Mouse (Mus musculus) mouse trophoblast stem cell (cell line): ENCODE data around the gene Mef2d.

Experiments used
- in situ Hi-C, 2 experiments: fragments of 300-500 bp; cut with MseI, MboI; formaldehyde crosslinking; loops; 2 replicates in 1 of 2; 3 replicates in 1 of 2; pipeline ENCODE4 v1.15.1; 2025

The Mef2d gene

DNA sequence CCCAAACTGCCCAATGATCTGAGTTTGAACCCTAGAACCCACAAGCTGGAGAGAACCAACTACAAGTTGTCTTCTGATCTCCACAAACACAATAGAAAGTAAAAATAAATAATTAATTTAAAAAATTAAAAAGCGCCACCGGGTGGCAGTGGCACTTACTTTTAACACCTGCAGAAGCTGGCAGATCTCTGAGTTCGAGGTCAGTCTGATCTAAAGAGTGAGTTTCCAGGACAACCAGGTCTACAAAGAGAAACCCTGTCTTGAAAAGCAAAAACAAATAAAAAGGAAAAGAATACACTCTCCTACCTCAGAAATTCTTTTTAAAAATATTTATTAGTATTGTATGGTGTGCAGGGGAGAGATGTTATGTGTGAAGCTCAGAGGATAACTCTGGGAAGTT, 4.4 kb upstream of the Mef2d start:
- in situ Hi-C loops: no loop called here

DNA sequence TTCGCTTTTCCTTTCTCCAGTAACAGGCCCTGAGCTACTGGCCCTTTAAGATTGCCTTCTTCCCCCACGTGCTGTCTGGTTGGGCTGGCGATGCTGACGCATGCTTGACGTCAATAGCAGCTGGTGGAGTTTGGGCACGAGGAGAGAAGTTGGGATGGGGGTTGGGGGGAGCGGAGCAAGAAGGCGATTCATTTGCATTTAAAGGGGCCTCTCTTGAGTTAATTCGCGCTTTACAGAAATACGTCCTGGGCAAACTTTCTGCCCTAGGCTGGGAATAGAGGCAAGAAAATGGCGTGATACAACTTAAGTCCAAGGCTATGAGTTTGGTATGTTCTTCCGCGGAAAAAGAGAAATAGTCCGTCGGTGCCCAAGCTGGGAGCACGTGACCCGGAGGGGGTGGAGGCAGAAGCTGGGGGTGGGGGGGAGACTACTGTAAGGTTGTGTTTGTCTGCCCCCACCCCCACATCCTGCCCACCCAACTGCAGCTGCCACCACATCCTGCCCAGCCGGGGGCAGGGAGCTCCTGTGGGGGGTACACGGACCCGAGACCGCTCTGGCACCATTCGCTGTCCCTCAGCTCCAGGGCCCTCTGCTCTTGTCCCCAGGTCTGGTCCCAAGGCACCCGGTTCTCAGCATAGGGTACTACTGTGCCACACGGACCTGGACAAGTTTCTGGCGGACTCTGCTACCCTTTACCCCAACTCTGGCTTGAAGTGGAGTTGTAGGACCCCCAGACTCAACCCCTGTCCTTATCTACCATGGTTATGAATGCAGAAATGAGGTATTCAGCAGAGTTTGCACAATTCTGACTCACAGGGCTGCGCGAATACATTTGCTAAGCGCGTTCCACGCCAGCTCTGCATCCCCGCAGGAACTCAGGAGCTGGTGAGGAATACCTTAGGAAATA, 3.6 kb upstream of the Mef2d start:
- in situ Hi-C loops: no loop called here

DNA sequence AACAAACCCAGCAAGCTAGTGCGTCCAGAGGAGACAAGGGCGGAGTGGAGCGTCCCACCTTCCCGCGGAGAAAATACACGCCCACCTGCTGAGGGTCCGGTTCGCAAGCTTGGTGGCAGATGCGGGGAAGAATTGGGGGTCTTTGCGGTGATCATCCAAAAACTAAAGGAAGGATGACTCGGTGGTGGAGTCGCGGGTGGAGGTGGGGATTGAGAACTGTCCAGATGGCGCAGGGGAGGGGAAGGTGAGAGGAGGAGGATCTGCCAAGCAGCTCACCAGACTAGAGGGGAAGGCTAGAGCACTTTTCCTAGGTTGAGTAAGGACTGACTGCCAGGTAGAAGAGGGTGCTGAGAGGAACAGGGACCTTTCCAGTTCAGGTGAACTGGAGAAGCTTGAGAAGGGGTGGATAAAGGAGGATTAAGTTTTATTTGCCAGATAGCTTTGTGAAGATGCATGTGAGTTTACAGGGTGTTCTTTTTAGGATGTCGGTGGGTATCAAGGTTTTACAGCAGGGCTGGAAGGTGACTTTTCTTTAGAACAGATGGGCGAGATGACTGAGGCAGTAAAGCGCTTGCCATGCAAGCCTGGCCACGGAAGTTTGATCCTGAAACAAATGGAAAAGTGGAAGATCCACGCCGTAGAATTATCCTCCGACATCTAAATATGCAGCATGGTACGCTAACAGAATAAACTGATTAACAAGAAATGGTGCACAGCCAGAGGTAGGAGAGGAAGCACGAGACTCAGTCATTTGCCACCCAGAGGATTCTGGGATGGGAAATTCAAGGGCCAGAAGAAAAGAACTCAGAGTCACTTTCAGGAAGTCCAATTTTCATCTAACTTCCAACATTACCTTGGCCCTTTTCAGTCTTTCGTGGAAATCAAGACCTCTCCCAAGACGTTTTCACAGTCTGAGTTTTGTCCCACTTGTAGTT, 2.7 kb upstream of the Mef2d start:
- in situ Hi-C loops: no loop called here

DNA sequence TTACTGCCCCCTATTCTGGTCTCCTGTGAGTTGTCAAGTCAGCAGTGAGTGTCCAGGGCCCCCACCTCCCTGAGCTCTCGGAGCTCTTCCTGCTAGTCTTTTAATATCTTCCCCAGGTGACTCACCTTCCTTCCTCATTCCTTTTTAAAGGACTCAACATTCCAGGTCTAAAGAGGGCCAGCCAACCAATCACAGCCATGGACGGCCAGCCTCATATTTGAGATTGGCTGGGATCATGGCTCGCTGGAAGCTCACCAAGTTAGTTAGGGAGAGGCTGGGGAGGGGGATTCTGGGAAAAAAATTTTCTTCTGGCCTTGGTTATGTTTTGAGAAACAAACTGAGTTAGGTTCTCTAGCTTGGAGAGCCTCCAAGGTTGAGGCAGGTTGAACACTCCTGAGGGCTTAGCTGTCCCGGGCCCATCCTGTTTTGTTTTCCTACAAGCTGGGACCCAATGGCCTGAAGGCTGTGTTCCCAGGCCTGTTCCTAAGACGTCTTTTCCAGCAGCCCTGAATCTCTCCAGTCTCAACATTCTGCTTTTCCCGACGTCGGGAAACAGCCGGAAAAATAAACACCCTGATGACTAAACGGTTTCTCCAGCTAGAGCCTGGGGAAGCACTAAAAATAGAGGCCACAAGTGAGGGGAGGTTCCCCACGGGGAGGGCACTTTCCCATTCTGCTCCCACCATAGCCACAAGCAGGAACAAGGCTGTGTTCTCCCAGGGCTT, 1.8 kb upstream of the Mef2d start:
- in situ Hi-C loops: no loop called here

DNA sequence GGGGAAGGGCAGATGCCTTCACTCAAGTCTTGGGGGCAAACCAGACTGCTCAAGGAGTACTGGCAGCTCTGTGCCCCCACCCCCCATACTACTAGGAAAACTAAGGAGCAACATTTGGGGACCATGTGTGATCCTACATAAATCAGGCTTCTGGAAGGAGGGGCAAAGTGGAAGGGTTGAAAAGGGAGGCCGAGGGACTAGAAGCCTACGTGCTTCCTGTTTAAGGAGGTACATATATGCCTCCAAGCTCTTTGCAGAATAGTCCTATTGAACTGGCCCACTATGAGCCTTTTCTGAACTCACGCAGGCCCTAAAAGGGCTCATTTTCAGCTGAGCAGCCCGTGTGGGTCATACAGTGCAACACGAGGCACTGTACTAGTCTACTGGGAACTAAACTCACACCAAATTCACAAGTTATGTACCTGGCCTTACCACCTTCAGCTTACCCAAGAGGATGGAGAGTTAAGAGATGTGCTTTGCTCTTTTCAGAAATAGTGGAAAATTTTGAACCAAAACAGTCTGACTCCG, 1.2 kb upstream of the Mef2d start:
- in situ Hi-C loops: no loop called here

DNA sequence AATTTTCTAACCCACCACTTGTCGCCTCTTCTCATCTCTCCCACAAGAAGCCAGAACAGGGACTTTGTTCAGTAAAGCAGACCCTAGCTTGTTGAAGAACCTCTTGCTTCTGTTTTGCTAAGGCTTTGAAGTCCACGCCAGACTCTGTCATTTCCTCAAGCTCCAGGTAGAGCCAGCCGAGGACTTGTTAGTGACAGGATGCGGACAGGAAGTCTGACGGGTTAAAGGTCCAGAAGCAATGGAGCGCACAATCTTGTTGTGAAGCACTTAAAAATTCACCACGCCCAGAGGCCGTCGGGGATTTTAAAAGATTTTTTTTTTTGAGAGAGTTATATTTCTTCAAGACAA, 759 bp upstream of the Mef2d start:
- in situ Hi-C loops: no loop called here

DNA sequence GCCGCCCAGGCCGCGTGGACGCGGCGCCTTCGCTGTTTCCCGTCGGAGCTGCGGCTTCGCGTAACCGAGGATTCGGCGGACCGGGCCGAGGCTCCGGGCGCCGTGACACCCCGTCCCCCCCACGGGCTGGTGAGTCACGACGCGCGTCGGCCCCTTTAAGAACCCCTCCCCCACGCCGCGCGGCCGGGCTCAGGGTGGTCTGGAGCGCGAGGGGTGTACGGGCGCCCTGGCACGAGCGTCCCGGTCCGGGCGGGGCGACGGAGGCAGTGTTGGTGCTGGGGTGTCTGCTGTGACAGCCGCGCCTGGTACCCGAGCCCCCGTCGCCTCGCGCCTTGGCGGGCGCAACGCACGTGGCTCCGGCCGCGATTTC, 359 bp downstream of the Mef2d start:
- in situ Hi-C loops: no loop called here

DNA sequence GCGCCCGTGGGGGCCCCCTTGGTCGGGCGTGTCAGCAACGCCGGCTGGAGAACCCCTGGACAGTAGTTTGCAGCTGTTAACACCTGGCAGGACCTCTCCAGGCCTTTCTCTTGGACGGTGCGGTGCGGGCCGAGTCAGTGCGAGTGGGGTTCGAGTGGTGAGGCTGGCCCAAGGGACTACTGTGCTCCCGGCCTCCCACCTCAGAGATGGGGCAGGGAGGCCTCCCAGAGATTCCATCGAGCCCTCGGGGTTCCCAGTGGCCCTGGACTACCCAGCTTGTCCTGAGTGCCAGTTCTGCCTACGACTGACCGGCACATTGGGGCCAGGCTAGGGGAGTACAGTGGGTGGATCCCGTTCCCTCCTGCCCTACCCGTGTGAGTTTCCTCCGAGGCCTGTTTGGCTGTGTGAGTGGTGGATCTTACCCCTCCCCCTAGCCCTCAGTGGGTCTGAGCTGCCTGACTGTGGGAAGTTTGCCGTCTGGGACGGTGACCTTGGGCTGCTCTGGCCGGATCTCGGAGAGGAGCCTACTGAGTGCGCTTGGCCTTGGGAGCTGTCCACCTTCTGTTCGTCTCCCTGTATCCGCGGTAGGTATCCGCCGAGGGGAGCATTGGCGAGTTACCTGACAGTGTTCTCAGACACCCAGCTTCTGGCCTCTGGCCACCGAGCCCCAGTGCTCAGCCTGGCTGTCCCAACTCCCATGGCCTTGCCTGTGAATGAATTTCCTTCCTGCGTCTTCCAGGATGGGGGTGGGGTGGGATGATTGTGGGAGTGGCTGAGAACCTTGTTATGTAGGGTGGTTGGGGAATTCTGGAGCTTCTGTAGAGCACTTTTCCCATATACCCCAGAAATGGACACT, 972 bp downstream of the Mef2d start:
- in situ Hi-C loops: no loop called here

DNA sequence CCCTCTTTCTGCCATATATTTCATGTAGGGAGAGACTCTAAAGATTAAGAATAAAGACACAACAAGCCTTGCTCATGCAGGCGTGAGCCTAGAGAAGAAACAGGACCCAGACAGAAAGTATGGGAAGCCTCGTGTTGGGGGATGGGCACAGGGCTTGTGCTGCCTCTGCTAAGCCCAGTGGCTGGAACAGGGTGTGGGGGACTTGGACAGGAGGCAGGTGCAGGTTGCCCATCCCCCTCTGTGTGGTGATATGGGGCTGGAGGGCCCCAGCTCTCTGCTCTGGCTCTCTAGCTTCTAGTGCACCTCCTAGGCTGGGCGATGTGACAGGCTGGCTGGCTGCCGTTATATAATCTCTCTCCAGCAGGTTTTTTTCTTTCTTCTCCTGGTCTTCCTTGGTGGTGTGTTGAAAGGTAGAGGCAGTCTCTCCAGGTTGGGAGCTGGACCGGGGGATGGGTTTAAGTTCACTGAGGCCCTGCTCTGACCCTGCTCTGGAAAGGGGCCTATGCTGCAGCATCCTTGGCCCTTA, 1.9 kb downstream of the Mef2d start:
- in situ Hi-C loops: no loop called here

DNA sequence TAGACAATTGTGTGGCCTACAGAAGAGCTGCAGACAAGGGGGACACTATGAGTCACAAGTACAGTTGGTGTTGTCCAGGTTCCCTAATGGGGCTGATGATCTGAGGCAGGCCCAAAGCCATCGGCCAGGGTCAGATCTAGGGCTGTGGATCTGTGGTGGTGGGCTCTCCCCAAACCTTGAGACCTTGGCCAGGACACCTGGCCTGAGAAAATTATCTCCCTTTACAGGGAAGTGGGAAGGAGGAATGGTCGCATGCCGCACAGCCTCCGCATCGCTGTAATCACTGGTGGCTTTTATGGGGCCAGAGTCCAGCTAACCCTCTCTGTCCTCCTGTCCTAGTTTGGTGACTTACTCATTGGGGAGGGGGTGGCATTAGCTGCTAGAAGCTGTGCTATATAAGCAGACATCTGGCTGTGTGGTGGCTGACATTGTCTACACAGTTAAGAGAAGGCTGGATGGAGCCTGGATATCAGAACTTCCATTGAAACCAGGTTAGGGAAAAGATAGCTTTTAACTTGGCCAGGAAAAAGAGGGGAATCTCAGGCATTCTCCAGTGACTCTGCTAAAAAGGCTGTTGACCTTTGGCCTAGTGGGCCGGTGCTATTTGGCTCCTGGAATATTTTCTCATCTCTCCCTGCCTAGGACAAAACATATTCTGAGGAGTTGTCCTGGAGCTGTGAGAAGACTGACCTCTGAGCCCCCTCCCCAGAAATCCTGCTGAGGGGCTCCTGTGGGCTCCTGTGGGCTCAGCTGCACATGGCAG, 2.7 kb downstream of the Mef2d start:
- in situ Hi-C loops: no loop called here

DNA sequence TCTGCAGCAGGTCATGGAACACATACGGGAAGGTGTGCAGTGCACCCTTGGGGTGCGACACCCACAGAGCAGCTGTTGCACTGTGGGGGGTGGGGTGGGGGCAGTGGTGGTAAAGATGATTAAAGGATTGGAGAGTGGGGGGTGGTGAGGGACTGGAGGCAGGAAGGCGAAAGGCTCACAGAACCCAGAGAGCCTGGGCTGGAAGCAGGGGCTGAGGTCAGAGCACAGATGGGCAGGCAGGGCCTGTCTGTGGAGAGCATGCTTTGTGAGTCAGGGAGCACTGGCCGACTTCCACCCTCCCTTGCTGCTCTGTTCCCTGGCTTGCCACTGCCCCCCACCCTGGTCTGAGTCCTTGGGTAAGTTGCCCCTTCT, 3.2 kb downstream of the Mef2d start:
- in situ Hi-C loops: no loop called here

DNA sequence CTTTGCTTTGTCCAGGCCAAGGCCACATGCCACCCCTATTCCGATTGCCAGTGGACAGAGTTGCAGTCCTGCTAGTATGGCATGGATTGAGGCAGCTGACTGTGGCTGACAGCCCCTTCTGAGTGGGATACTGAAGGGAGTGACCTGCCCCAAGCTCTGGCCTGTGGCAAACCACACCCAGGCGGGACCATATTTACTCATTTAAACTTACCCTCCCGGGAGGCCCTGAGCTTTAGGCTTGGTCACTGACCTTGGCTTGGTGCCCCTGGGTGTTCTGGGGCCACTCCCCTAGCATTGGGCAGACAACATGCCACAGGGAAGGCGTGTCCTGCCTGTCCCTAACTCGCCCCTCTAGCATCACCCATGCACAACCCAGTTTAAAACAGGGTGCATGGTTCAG, 3.8 kb downstream of the Mef2d start:
- in situ Hi-C loops: no loop called here

DNA sequence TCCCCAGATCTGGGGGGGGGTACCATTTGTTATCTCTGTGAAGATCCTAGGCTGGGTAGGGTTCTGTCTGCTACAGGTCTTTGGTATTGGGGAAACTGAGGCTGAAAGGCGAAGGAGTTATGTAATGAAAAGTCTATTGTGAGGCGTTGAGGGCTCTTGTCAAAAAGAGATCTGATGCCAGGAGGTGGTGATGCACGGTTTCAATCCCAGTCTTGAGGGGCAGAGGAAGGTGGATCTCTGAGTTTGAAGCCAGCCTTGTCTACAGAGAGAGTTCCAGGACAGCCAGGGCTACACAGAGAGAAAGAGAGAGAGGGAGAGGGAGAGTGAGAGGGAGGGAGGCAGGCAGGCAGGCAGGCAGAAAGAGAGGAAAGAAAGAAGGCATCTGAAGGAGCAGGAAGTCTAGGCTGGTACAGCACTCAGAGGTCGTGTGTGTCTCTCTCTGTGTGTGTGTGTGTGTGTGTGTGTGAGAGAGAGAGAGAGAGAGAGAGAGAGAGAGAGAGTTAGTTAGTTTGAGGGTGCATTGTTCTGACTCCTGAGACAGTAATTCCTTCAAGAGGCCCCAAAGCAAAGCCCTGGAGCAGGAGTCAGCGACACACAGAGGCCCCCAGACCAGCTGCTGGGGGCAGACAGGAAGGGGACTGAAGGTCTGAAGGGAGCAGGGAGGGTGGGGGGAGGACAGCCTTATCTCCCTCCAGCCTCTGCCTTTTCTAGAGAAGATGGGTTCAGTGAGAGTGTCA, 4.4 kb downstream of the Mef2d start:
- in situ Hi-C loops: no loop called here

DNA sequence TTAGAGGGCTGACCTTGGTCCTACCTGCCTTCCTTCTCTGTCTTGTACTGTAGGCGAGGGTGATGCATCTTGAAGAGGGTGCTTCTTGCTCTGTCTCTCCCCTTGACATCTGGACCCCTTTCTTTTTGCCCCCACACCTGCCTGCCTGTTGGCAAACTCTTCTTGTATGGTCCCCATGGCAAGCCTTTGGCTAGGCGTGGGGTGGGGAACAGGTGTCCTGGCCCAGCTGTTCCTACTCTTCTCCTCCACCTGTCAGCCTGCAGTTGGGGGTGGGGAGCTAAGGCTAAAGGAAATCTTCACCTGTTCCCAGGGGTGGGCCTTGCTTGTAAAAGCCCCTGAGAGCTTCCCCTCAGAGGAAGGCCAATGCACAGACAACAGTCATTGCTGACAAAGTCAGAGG, 5.3 kb downstream of the Mef2d start:
- in situ Hi-C loops: no loop called here

DNA sequence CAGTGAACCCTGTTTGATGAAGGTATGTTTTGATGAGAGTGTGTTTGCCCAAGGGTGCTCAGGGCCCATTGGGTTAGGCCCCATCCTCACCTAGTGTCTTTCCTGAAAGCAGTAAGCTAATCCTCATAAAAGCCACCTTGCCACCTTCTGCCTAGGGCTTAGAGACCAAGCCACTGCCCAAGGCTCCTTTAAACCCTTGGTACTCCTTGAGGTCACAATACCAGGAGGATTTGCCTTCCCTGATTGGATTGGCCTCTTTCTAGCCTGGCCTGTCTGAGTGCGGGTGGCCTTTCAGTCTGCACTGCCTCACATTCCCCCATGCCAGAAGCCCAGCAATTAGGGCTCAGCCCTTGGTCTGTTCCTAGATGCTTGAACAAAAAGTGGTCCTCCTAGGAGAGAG, 5.7 kb downstream of the Mef2d start:
- in situ Hi-C loops: no loop called here

DNA sequence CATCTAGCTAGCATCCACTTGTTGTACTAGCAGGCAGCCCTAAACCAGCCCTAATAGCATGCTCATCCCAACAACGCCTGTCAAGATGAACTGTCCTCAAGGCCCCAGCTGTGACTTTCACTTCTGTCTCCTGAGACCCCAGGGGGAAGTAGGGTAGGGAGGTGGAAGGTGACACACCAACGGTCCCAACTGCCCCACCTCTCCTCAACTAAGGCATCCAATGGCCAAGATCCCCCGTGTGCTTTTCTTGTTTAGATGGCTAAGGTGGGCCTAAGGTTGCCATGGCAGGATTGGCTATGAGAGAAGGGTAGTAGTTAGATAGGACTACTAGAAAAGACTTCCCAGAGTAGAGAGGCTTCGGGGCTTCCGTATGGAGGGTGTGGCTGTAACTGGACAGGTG, 6.2 kb downstream of the Mef2d start:
- in situ Hi-C loops: no loop called here

DNA sequence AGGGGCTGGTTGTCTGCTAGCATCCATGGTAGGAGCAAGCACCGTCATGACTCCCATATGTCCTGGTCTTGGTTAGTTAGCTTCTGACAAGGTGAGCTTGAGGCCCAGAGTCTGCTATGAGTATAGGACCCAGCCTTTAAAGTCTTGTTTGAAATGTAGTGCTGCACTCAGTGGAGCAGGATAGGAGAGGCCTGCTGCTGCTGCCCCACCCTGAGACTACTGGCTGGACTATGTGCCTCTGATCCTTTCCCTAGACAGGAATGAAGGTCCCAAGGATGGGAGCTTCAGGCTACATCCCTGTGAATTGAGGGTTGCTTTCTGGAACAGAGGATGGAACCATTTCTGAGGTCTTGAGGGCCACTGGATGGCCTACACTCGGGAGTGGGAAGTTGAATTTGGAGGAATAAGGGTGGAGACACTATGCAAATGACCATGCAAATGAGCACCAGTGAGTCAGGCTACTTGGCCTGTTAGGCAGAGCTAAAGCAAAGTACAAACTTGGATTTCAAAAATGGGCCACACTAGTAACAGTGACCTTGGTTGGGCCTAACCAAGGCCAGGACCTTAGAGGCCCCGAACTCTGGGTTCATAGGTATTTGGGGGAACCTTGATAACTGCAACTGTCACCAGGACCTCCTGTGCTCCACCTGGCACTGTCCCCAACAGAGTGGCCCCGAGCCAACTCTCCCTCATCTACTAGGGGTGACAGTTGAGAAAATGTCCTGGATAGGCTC, 6.8 kb downstream of the Mef2d start:
- in situ Hi-C loops: no loop called here

DNA sequence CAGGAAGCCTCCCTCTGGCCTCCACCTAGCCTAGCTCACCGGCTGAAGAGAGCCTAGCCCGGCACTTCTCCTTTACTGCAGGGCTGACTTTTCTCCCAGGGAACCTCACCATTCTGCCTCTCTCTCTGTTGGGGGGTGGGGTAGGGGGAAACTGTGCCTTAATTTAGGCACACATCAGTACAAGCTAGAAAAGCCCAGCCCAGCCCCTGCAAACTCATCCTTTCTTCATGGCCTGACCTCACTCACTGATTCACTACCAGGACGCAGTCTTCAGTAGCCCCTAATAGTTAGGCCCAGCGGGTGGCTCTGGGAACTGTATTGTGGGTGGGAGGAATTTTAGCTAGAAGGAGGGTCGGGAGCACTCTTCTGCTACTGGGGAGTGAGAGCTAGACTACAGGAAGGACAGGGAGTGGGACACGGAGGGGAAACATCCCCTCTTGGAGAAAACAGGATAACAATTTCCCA, 7.4 kb downstream of the Mef2d start:
- in situ Hi-C loops: no loop called here
